Mouse (Mus musculus) ES-Bruce4 (cell line): ENCODE results near the gene Klk1.

Experiments
- CTCF ChIP-seq: IDR thresholded peaks from one replicate; pipeline ENCODE4 v1.8.1; 2011; ENCODE audit warnings: low read depth, low read length
- EP300 ChIP-seq: IDR thresholded peaks from 2 replicates; pipeline ENCODE4 v1.6.1; 2011; ENCODE audit warnings: low read depth, low read length; ENCODE audit not compliant: insufficient read depth
- POLR2A ChIP-seq: IDR thresholded peaks from one replicate; pipeline ENCODE4 v1.8.1; 2011; ENCODE audit warnings: low read length; ENCODE audit not compliant: insufficient read depth

GRCm38 (mm10) chr7:44275546-44275945 is 50.4 kb downstream of the Klk1 start:
- peak; percentile 27 for TF ChIP-seq CTCF
- no peak for TF ChIP-seq EP300
- TF ChIP-seq POLR2A: no peak
